Mouse (Mus musculus) forebrain, embryonic 13.5 days (tissue): Measurements from ENCODE around the gene Wbp4. TPM values are rescaled to one million over a fixed set of nuclear protein-coding genes. Genes with fewer than 3 reads are reported as not detected.
A peak's percentile ranks its signal among the peaks of the same experiment; 100 is the strongest.
"Not testable (repeated sequence)": the region's sequence is repeated elsewhere in the genome, so short reads cannot be mapped to it uniquely, and the experiment has no call there.

Experiments
- ATAC-seq: fragments of 200-750 bp; cut with Nextera tagmentation; 2 replicates; pipeline ENCODE4 v1.8.0; 2017
- H3K27ac ChIP-seq: fragments of 300-500 bp; sonication (generic); 2 replicates; pipeline ENCODE4 v1.5.1; 2015; ENCODE audit warnings: inconsistent platforms, mild to moderate bottlenecking, moderate library complexity
- H3K27me3 ChIP-seq: fragments of 300-500 bp; sonication (generic); 2 replicates; pipeline ENCODE4 v1.6.1; 2015; ENCODE audit warnings: mild to moderate bottlenecking, inconsistent platforms
- H3K36me3 ChIP-seq: fragments of 300-500 bp; sonication (generic); 2 replicates; pipeline ENCODE4 v1.6.1; 2015; ENCODE audit warnings: mild to moderate bottlenecking, inconsistent platforms; ENCODE audit not compliant: poor library complexity, severe bottlenecking
- H3K4me1 ChIP-seq: fragments of 300-500 bp; sonication (generic); 2 replicates; pipeline ENCODE4 v1.6.1; 2015; ENCODE audit warnings: inconsistent platforms
- H3K4me2 ChIP-seq: fragments of 300-500 bp; sonication (generic); 2 replicates; pipeline ENCODE4 v1.6.1; 2015; ENCODE audit warnings: inconsistent platforms, mild to moderate bottlenecking, moderate library complexity
- H3K4me3 ChIP-seq: fragments of 300-500 bp; sonication (generic); 2 replicates; pipeline ENCODE4 v1.5.1; 2015; ENCODE audit warnings: mild to moderate bottlenecking, inconsistent platforms
- H3K9ac ChIP-seq: fragments of 300-500 bp; sonication (generic); 2 replicates; pipeline ENCODE4 v1.6.1; 2015; ENCODE audit warnings: mild to moderate bottlenecking, inconsistent platforms
- H3K9me3 ChIP-seq: fragments of 300-500 bp; sonication (generic); replicated peaks from 2 replicates; pipeline ENCODE4 v1.6.1; 2016; ENCODE audit warnings: inconsistent platforms
- WGBS: fragments of 180-500 bp; shearing (Covaris S2); methylation state at CpG from one replicate; pipeline ENCODE4 v1.1.7; 2015; 5-methylcytosine and 5-hydroxymethylcytosine counted together
- polyA plus RNA-seq: library from polyadenylated mRNA; unstranded; fragments of >200 nt; fragmentation: Nextera tagmentation; extraction: Ambion mirVana; gene quantifications from 2 replicates; pipeline ENCODE4 v1.2.1, GENCODE M21; 2015

Wbp4 gene
- polyA plus RNA-seq, result 48.8 and 51.4 TPM in 2 replicates

GRCm38 (mm10) chr14:79481339-79482151, at the start of gene Wbp4:
Gene Wbp4 (minus strand): TSS chr14:79481520.
- Histone ChIP-seq H3K9me3 (no peaks in the 10 kb centered on the region), H3K27me3 (peaks cover 2% of the 10 kb centered on the region; the same call in 1 of the 2 replicates), H3K27ac (peak within 1 kb of the TSS; percentile 100), H3K36me3 (peaks cover 13% of the 10 kb centered on the region), H3K4me3 (peak within 1 kb of the TSS; percentile 83), H3K4me2 (peak within 1 kb of the TSS; percentile 66), H3K9ac (peak within 1 kb of the TSS; percentile 97), H3K4me1 (peaks cover 37% of the 10 kb centered on the region)
- ATAC-seq, result peak; percentile 95
- under 1% methylated on average over 69 of the region's 86 CpGs for WGBS

GRCm38 (mm10) chr14:79530761-79531160, 49.4 kb upstream of the Wbp4 start:
- no peak overlapping the region for H3K4me3 ChIP-seq
- H3K27me3 ChIP-seq, result no peaks in the 10 kb centered on the region
- no peak for ATAC-seq
- H3K36me3 ChIP-seq, result no peaks in the 10 kb centered on the region
- H3K4me1 ChIP-seq, result no peaks in the 10 kb centered on the region
- no peak overlapping the region for H3K4me2 ChIP-seq
- H3K9ac ChIP-seq, result no peak overlapping the region
- no peaks in the 10 kb centered on the region for H3K9me3 ChIP-seq
- 92% methylated on average over 6 of the region's 6 CpGs for WGBS
- H3K27ac ChIP-seq, result no peak overlapping the region

GRCm38 (mm10) chr14:79529581-79530554, 48.5 kb upstream of the Wbp4 start:
- no peak overlapping the region for H3K9ac ChIP-seq
- H3K4me3 ChIP-seq, result no peak overlapping the region
- H3K4me2 ChIP-seq, result no peak overlapping the region
- no peak overlapping the region for H3K27ac ChIP-seq
- H3K9me3 ChIP-seq, result no peaks in the 10 kb centered on the region
- WGBS, result 83% methylated on average over 10 of the region's 10 CpGs
- no peaks in the 10 kb centered on the region for H3K27me3 ChIP-seq
- ATAC-seq, result no peak
- H3K36me3 ChIP-seq, result no peaks in the 10 kb centered on the region
- no peaks in the 10 kb centered on the region for H3K4me1 ChIP-seq

GRCm38 (mm10) chr14:79527704-79528103, 46.4 kb upstream of the Wbp4 start:
- Histone ChIP-seq H3K36me3 (no peaks in the 10 kb centered on the region), H3K9me3 (no peaks in the 10 kb centered on the region), H3K27me3 (no peaks in the 10 kb centered on the region), H3K4me3 (no peak overlapping the region), H3K9ac (no peak overlapping the region), H3K4me2 (no peak overlapping the region), H3K4me1 (no peaks in the 10 kb centered on the region), H3K27ac (no peak overlapping the region)
- WGBS, result 71% methylated on average over 6 of the region's 6 CpGs
- no peak for ATAC-seq

GRCm38 (mm10) chr14:79526106-79526505, 44.8 kb upstream of the Wbp4 start:
- not testable (repeated sequence) for H3K27me3 ChIP-seq, H3K36me3 ChIP-seq, H3K9me3 ChIP-seq, ATAC-seq, H3K9ac ChIP-seq, H3K4me3 ChIP-seq, H3K27ac ChIP-seq, H3K4me1 ChIP-seq, H3K4me2 ChIP-seq
- WGBS, result 87% methylated on average over 12 of the region's 12 CpGs

- no peak for ATAC-seq
- Histone ChIP-seq H3K27ac (no peak overlapping the region), H3K4me3 (no peak overlapping the region), H3K9ac (no peak overlapping the region), H3K36me3 (no peaks in the 10 kb centered on the region), H3K4me2 (no peak overlapping the region), H3K9me3 (no peaks in the 10 kb centered on the region), H3K4me1 (0 out of 2 replicates have a peak, but pooled peaks cover 3% of the 10 kb centered on the region), H3K27me3 (no peaks in the 10 kb centered on the region)
- 84% methylated on average over 9 of the region's 9 CpGs for WGBS
Measured at GRCm38 (mm10) chr14:79522387-79522786, 41.1 kb upstream of the Wbp4 start.

GRCm38 (mm10) chr14:79521471-79522117, 40.3 kb upstream of the Wbp4 start:
- Histone ChIP-seq H3K36me3 (no peaks in the 10 kb centered on the region), H3K9me3 (no peaks in the 10 kb centered on the region), H3K27ac (no peak overlapping the region), H3K9ac (no peak overlapping the region), H3K4me2 (no peak overlapping the region), H3K4me1 (0 out of 2 replicates have a peak, but pooled peaks cover 3% of the 10 kb centered on the region), H3K4me3 (no peak overlapping the region), H3K27me3 (no peaks in the 10 kb centered on the region)
- ATAC-seq, result no peak
- WGBS, result 88% methylated on average over 6 of the region's 6 CpGs

- H3K27me3 ChIP-seq, result no peaks in the 10 kb centered on the region
- ATAC-seq, result no peak
- H3K4me1 ChIP-seq, result 0 out of 2 replicates have a peak, but pooled peaks cover 3% of the 10 kb centered on the region
- H3K4me3 ChIP-seq, result no peak overlapping the region
- no peaks in the 10 kb centered on the region for H3K36me3 ChIP-seq
- H3K9ac ChIP-seq, result no peak overlapping the region
- no peak overlapping the region for H3K4me2 ChIP-seq
- H3K9me3 ChIP-seq, result no peaks in the 10 kb centered on the region
- 75% methylated on average over 1 of the region's 1 CpGs for WGBS
- H3K27ac ChIP-seq, result no peak overlapping the region
Measured at GRCm38 (mm10) chr14:79521056-79521455, 39.7 kb upstream of the Wbp4 start.

GRCm38 (mm10) chr14:79520612-79521011, 39.3 kb upstream of the Wbp4 start:
- 0 out of 2 replicates have a peak, but pooled peaks cover 3% of the 10 kb centered on the region for H3K4me1 ChIP-seq
- no peak overlapping the region for H3K9ac ChIP-seq
- H3K27me3 ChIP-seq, result no peaks in the 10 kb centered on the region
- H3K4me2 ChIP-seq, result no peak overlapping the region
- no peak overlapping the region for H3K27ac ChIP-seq
- H3K36me3 ChIP-seq, result no peaks in the 10 kb centered on the region
- ATAC-seq, result no peak
- H3K4me3 ChIP-seq, result no peak overlapping the region
- no peaks in the 10 kb centered on the region for H3K9me3 ChIP-seq

- Histone ChIP-seq H3K9ac (no peak overlapping the region), H3K27me3 (no peaks in the 10 kb centered on the region), H3K36me3 (no peaks in the 10 kb centered on the region), H3K4me1 (0 out of 2 replicates have a peak, but pooled peaks cover 3% of the 10 kb centered on the region), H3K4me3 (no peak overlapping the region), H3K4me2 (no peak overlapping the region), H3K27ac (no peak overlapping the region), H3K9me3 (no peaks in the 10 kb centered on the region)
- WGBS, result 9% methylated on average over 1 of the region's 1 CpGs
- ATAC-seq, result no peak
Measured at GRCm38 (mm10) chr14:79519663-79519975, 38.3 kb upstream of the Wbp4 start.

- WGBS, result 55% methylated on average over 19 of the region's 19 CpGs
- Histone ChIP-seq H3K27me3 (no peaks in the 10 kb centered on the region), H3K27ac (no peak overlapping the region), H3K4me3 (no peak overlapping the region), H3K36me3 (no peaks in the 10 kb centered on the region), H3K9ac (no peak overlapping the region), H3K4me1 (0 out of 2 replicates have a peak, but pooled peaks cover 3% of the 10 kb centered on the region), H3K9me3 (no peaks in the 10 kb centered on the region), H3K4me2 (no peak overlapping the region)
- ATAC-seq, result no peak
Measured at GRCm38 (mm10) chr14:79518761-79519662, 37.7 kb upstream of the Wbp4 start.
